In the genomic region with DNA sequence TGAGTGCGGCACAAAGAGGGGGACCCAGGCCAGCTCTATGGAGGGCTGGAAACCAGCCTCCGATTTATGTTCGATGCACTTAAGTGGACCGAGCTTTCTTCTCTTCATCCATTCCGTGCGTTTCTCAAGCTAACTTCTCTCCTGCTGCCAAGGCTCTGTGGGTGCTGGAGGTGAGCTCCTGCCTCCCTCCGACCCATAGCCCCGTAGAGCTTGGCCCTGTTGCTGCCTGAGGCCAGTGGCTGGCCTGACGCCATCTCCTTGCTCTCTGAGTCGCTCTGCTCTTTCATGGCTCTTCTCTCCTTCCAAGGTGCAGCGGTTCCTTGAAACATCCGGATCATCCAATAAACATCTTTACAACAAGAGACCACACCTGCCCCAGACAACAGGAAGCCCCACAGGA, we compare ENCODE assay signal across 9 mouse cellular contexts. TPM values are rescaled to one million over a fixed set of nuclear protein-coding genes. Genes with fewer than 3 reads are reported as not detected.
DNase-seq lines count a peak whose midpoint lies in the region; ATAC-seq and TF ChIP-seq lines count a peak whose summit lies in the region.
"Had no signal": no experiment of that assay in that cellular context is flagged by ENCODE, and none has a peak within 500 bp of the region (broad histone marks: within the 10 kb centered on the region; RNA-seq: fewer than 3 reads in every experiment).

No protein-coding gene starts in this region.

- H3K4me3 ChIP-seq in kidney, embryonic 15.5 days (replicated peaks): no peak overlapping the region
- no peak overlapping the region for H3K4me3 ChIP-seq in kidney, adult 2 months (ENCODE audit: insufficient read depth, low read depth, low read length)
- H3K4me3 ChIP-seq in hindbrain, embryonic 13.5 days: no peak overlapping the region
- no peak overlapping the region for H3K4me3 ChIP-seq in neural tube, embryonic 13.5 days

- peaks cover 40% of the 10 kb centered on the region for H3K4me1 ChIP-seq in kidney, embryonic 15.5 days
- H3K4me1 ChIP-seq in kidney, adult 2 months (ENCODE audit: control insufficient read depth, insufficient read depth, low read length): 0 out of 2 replicates have a peak, but pooled peaks cover 5% of the 10 kb centered on the region
- peaks cover 74% of the 10 kb centered on the region for H3K4me1 ChIP-seq in hindbrain, embryonic 13.5 days (replicated peaks)
- peaks cover 76% of the 10 kb centered on the region for H3K4me1 ChIP-seq in neural tube, embryonic 13.5 days (replicated peaks)

- no peak for TF ChIP-seq POLR2A in kidney, adult 2 months (IDR thresholded peaks at IDR 0.05; ENCODE audit: low read depth, low read length)

- TF ChIP-seq CTCF in kidney, adult 2 months (conservative IDR thresholded peaks at IDR 0.05; ENCODE audit: insufficient read depth, insufficient read length, low read depth, low read length): no peak

- peaks cover 8% of the 10 kb centered on the region; the same call in 1 of the 2 replicates for H3K27me3 ChIP-seq in kidney, embryonic 15.5 days
- no peaks in the 10 kb centered on the region for H3K27me3 ChIP-seq in kidney, adult 2 months (replicated peaks; ENCODE audit: control insufficient read depth, insufficient read depth, low read length)
- H3K27me3 ChIP-seq in hindbrain, embryonic 13.5 days: peaks cover 11% of the 10 kb centered on the region
- H3K27me3 ChIP-seq in neural tube, embryonic 13.5 days: peaks cover 23% of the 10 kb centered on the region
- H3K27me3 ChIP-seq: CH12.LX had no signal

- H3K9ac ChIP-seq in kidney, embryonic 15.5 days: no peak overlapping the region
- peak overlapping the region; percentile 59 for H3K9ac ChIP-seq in hindbrain, embryonic 13.5 days
- H3K9ac ChIP-seq in neural tube, embryonic 13.5 days: peak overlapping the region; percentile 44

- H3K4me2 ChIP-seq in kidney, embryonic 15.5 days: no peak overlapping the region
- peak overlapping the region; percentile 26; the same call in 1 of the 2 replicates for H3K4me2 ChIP-seq in hindbrain, embryonic 13.5 days
- H3K4me2 ChIP-seq in neural tube, embryonic 13.5 days: peak overlapping the region; percentile 24

- peak overlapping the region; percentile 54 for H3K27ac ChIP-seq in kidney, embryonic 15.5 days
- H3K27ac ChIP-seq in kidney, adult 2 months (ENCODE audit: insufficient read depth, low read depth, low read length): no peak overlapping the region
- H3K27ac ChIP-seq in hindbrain, embryonic 13.5 days: peak overlapping the region; percentile 98
- peak overlapping the region; percentile 94 for H3K27ac ChIP-seq in neural tube, embryonic 13.5 days (replicated peaks)

- H3K36me3 ChIP-seq in kidney, embryonic 15.5 days: no peaks in the 10 kb centered on the region
- no peaks in the 10 kb centered on the region for H3K36me3 ChIP-seq in kidney, adult 2 months (ENCODE audit: control insufficient read depth, insufficient read depth, low read length)
- no peaks in the 10 kb centered on the region for H3K36me3 ChIP-seq in hindbrain, embryonic 13.5 days
- no peaks in the 10 kb centered on the region for H3K36me3 ChIP-seq in neural tube, embryonic 13.5 days

- no peak for ATAC-seq in kidney, embryonic 15.5 days (replicated peaks; ENCODE audit: low FRiP score)
- no peak for ATAC-seq in hindbrain, embryonic 13.5 days (ENCODE audit: low FRiP score)
- no peak for ATAC-seq in neural tube, embryonic 13.5 days (ENCODE audit: low read depth)

- intact Hi-C loops in left cerebral cortex, postnatal 14 days (cut with DNase I): loop anchor here (5.0 kb wide), 3 partner anchors 72 to 173 kb away; a partner anchor contains a TSS

- no peak for DNase-seq in kidney, adult 2 months
- DNase-seq in fibroblast of lung, adult 2 months (ENCODE audit: low read depth): peak; percentile 4
- DNase-seq in thymus, postnatal 25 days: no peak
- no peak for DNase-seq in embryo, embryonic 10 days (ENCODE audit: low spot score)
- DNase-seq in left cerebral cortex, postnatal 14 days (ENCODE audit: low spot score in 2 of 2): no peak

- WGBS in kidney, embryonic 15.5 days: 58% methylated on average over 12 of the region's 12 CpGs
- WGBS in kidney, adult 2 months: 60% methylated on average over 12 of the region's 12 CpGs
- 45% methylated on average over 12 of the region's 12 CpGs for WGBS in hindbrain, embryonic 13.5 days
- WGBS in neural tube, embryonic 13.5 days: 37% methylated on average over 12 of the region's 12 CpGs

- no peaks in the 10 kb centered on the region; the same call in 1 of the 2 replicates for H3K9me3 ChIP-seq in kidney, embryonic 15.5 days (replicated peaks)
- no peaks in the 10 kb centered on the region for H3K9me3 ChIP-seq in hindbrain, embryonic 13.5 days
- no peaks in the 10 kb centered on the region; the same call in 1 of the 2 replicates for H3K9me3 ChIP-seq in neural tube, embryonic 13.5 days

RNA-seq across cellular contexts. Expression of a gene that starts 4.4 kb away (rescaled TPM):
- polyA plus RNA-seq in kidney, embryonic 15.5 days (2015; fragmentation: Nextera tagmentation; extraction: Ambion mirVana): not detected in 2 replicates
- polyA plus RNA-seq in kidney, adult 2 months (2012; rRNA removed): 0.05 TPM in 1 of 2 replicates, not detected in the other
- polyA plus RNA-seq in hindbrain, embryonic 13.5 days (2015; fragmentation: Nextera tagmentation; extraction: Ambion mirVana): not detected in 2 replicates
- polyA plus RNA-seq in neural tube, embryonic 13.5 days (2015; fragmentation: Nextera tagmentation; extraction: Ambion mirVana): not detected in 2 replicates
- total RNA-seq in left cerebral cortex, postnatal 14 days (2021): under 1 TPM in 1 of 2 experiments, not detected in 1; 0.35 TPM
- total RNA-seq: CH12.LX had no signal
